Mouse (Mus musculus) left cerebral cortex, adult 9 months (tissue): ENCODE measurements around the gene Ism2.

Experiments used
- DNase-seq, 2 experiments: peaks; one replicate each; pipeline ENCODE4 v3.0.0; 2022; ENCODE audit warnings: low spot score in 2 of 2

Gene Ism2

GRCm38 (mm10) chr12:87230379-87230895, 69.1 kb downstream of the Ism2 start:
- DNase-seq = no peak

- DNase-seq = no peak
Measured at GRCm38 (mm10) chr12:87229633-87230032, 69.9 kb downstream of the Ism2 start.
